Mouse (Mus musculus) kidney, adult 8-10 months (tissue): ENCODE measurements around the gene Adam17.
"Not testable (repeated sequence)": the region's sequence is repeated elsewhere in the genome, so short reads cannot be mapped to it uniquely, and the experiment has no call there.

Experiments used
- DNase-seq, 2 experiments: peaks; one replicate each; pipeline ENCODE4 v3.0.0; 2022

The Adam17 gene

GRCm38 (mm10) chr12:21373100-21373819, at the start of gene Adam17:
Gene Adam17 (minus strand): TSS chr12:21373632.
- DNase-seq: peak; percentile 97

GRCm38 (mm10) chr12:21418621-21419131, 45.2 kb upstream of the Adam17 start:
- DNase-seq: no peak

GRCm38 (mm10) chr12:21418083-21418482, 44.7 kb upstream of the Adam17 start:
- no peak for DNase-seq

DNA sequence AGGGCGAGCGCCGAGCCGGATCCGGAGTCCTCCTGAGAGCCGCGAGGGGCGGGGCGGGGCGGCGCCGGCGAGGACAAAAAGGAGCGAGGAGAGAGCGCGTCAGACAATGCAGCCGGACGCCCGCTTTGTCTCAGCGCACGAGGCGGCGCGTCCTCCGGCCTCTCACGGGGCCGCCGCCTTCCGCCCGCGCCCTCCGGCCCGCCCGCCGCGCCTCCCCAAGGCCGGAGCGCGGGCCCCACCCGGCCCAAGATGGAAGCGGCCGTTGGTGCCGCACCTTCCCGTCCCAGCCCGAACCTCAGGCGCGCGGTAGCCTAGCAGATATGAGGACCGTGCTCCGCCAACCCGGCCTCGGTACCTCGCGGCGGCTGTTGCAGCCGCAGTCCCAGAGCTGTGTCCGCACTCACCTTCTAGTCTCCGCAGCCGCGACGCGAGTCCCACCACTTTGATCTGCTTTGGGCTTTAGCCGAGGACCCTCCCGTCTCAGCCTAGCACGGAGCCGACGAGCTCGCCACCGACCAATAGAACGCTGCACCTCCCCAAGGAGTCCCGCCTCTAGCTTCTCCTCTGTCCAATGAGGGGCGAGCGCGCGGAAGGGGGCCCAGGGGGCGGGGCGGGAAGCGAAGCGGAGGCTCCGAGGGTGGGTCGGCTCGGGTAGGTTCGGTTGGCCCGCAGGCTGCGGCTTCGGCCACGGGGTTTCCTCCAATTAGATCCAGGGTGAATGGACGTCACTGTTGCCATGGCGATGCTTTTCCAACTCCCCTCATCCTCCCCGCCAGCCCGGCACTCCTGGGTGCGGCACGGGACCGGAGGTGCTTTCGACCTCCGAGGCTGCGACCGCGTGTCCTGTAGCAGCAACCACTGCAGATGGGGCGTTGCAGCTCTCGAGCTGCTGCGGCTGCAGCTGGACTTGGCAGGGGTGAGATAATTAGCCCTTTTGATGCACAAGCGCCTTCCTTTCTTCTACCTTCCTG, 44.0 kb upstream of the Adam17 start, which contains the start of gene Ywhaq:
Gene Ywhaq (minus strand): TSS at position 538 of the 971 bp plus-strand sequence.
- peak; percentile 97 for DNase-seq

GRCm38 (mm10) chr12:21416506-21416905, 43.1 kb upstream of the Adam17 start:
- DNase-seq: no peak

DNA sequence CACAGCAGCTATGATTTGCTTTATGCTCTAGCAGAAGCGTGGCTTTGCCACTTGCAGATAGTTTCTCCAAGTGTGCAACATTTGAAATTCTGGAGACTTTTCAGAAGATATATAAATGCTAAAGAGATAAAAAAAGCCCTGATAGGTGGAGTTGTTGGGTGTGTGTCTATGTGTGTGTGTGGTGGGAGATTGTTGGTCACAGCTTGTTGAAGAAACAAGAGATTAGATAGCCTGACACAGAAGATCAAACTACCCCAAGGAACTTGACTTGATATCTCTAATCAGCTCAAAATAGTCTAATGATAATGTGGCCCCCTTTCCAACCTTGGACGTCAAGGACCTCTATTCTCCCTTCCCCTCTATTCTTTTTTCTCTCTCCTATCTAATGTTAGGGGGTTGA, 37.2 kb upstream of the Adam17 start:
- DNase-seq: no peak

GRCm38 (mm10) chr12:21409651-21410050, 36.2 kb upstream of the Adam17 start:
- no peak for DNase-seq

DNA sequence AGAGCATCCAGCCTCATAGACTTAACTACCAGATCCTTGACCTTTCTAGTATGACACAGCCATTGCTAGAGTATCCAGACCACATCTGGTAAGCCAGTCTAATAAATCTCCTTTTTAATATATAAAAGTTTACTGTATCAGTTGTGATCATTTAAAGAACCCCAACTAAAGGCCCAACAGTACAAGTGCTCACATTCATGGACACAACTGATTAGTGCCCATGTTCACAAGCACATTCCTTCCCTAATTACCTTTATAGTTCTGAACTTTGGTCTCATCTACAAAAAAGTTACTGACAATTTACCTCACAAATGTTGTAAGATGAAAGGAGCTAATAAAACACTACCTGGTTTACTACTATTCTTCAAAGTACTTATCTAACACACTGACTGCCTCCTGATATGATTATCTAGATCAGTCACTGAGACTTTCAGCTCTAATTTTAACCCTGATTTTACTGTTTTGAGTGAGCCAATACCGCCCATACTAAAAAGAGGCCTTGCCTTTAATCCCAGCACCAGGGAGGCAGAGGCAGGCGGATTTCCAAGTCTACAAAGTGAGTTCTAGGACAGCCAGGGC, 35.4 kb upstream of the Adam17 start:
- no peak for DNase-seq

- no peak for DNase-seq
Measured at GRCm38 (mm10) chr12:21402771-21403170, 29.3 kb upstream of the Adam17 start.

GRCm38 (mm10) chr12:21386201-21386600, 12.8 kb upstream of the Adam17 start:
- no peak for DNase-seq

DNA sequence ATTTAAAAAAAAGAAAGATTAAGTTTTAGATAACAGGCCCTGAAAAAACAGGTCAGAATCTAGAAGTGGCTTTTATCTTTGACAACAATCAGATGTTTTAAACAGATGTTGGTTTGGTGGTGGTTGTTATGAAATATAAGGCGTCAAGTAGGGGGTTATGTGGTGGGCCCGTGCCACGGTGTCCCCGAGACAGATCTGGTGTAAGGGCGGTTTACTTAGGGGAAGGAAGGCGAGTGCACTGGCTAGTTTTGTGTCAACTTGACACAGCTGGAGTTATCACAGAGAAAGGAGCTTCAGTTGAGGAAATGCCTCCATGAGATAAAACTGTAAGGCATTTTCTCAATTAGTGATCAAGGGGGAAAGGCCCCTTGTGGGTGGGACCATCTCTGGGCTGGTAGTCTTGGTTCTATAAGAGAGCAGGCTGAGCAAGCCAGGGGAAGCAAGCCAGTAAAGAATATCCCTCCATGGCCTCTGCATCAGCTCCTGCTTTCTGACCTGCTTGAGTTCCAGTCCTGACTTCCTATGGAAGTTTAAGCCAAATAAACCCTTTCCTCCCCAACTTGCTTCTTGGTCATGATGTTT, 5.4 kb upstream of the Adam17 start:
- DNase-seq: not testable (repeated sequence)

GRCm38 (mm10) chr12:21375376-21376157, 2.1 kb upstream of the Adam17 start:
- no peak for DNase-seq

GRCm38 (mm10) chr12:21373820-21374475, 516 bp upstream of the Adam17 start:
- DNase-seq: no peak

DNA sequence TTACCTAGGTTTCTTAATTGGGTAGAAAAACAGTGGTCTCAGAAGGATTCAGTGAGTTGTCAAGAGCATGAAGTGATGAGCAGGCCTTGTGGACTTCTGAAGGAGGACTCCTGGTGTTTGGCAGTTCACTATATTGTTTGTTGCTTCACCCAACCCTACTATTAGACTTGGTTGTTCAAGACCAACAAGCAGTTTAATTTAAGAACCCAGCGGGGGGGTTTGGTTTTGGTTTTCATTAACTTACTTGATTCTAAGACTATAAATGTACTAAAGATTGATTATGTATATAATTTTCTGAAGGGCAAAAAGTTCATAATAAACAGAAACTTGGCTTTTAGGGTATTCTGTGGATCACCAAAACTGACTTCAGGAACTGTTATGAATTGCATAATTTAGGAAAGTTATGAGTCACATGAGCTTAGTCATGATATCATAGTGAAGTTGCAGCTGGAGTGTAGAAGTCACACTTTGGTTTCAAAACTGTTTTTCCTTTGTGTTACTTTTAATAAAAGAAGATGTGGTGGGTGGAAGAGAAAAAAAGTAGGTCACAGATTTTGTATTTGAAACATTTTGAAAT, 3.3 kb downstream of the Adam17 start:
- no peak for DNase-seq

DNA sequence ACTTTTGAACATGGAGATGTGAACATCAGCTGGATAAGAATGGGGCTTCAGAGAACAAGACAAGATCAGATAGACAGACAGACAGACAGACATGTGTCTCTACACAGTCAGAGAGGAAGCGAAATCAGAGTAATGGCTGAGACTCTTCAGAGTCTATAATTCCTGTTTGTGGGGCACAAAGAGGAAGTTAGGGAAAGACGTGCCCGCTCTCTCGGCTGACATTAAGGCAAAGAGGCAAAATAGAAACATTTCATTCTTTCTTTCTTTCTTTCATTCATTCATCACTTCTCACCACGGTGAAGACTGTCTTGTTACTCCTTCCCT, 4.4 kb downstream of the Adam17 start:
- no peak for DNase-seq

GRCm38 (mm10) chr12:21368376-21369086, 4.9 kb downstream of the Adam17 start:
- no peak for DNase-seq

DNA sequence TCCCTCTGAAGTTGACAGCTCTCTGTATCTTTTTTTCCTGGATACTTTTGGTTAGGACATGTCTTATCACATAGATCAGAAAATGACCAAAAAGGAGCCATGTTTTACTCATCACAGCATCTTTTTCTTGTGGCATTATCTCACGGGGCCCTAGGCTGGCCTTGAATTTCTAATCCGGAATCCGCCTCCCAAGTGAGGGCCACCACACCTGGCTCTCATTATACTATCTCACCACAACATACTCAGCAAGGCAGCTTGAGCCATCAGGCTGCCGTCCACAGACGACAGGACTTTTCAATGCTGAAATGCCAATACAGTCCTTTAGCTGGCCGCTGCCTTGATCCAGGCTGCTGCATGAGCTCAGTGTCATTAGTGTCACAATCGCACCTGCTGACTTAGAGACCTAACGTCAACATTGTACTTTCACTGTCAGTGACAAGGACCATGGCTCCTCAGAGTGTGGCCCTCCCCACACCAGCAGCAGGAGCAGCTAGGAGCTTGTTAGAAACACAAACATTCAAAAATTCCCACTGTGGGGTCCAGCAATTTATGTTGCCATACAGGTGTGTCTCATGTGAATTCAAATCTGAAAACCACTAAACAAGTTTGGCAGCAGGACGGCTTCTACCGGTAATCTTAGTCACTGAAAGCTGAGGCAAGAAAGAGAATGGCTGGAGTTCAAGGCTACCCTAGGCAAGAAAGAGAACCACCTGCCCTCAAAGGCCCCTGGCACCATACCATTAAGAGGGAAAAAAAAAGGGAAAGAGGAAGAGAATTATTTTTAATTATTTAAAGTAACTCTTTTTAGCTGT, 8.6 kb downstream of the Adam17 start:
- DNase-seq: no peak

GRCm38 (mm10) chr12:21363195-21363594, 10.2 kb downstream of the Adam17 start:
- DNase-seq: no peak

- no peak for DNase-seq
Measured at GRCm38 (mm10) chr12:21362686-21363085, 10.7 kb downstream of the Adam17 start.

- DNase-seq: no peak
Measured at GRCm38 (mm10) chr12:21353681-21354080, 19.8 kb downstream of the Adam17 start.
